Mouse (Mus musculus) embryonic fibroblast, embryonic 13.5 days (primary cell): ENCODE measurements around the gene Sugp1. TPM values are rescaled to one million over a fixed set of nuclear protein-coding genes. Genes with fewer than 3 reads are reported as not detected.
A peak's percentile ranks its signal among the peaks of the same experiment; 100 is the strongest.
"Not testable (repeated sequence)": the region's sequence is repeated elsewhere in the genome, so short reads cannot be mapped to it uniquely, and the experiment has no call there.

Source experiments
- H3K27ac ChIP-seq: 2 replicates; pipeline ENCODE4 v1.5.1; 2012; ENCODE audit warnings: low read length, control low read depth, inconsistent platforms; ENCODE audit not compliant: insufficient read depth
- H3K4me1 ChIP-seq: 2 replicates; pipeline ENCODE4 v1.6.1; 2011; ENCODE audit warnings: low read length; ENCODE audit not compliant: control insufficient read depth, insufficient read depth
- H3K4me3 ChIP-seq: 2 replicates; pipeline ENCODE4 v1.5.1; 2011; ENCODE audit warnings: mild to moderate bottlenecking, control low read depth, low read length; ENCODE audit not compliant: insufficient read depth
- CTCF ChIP-seq: IDR thresholded peaks from 2 replicates; pipeline ENCODE4 v1.5.1; 2011; ENCODE audit warnings: mild to moderate bottlenecking, control low read depth, low read length, moderate library complexity, borderline replicate concordance; ENCODE audit not compliant: insufficient read depth
- POLR2A ChIP-seq: IDR thresholded peaks from 2 replicates; pipeline ENCODE4 v1.6.1; 2011; ENCODE audit warnings: low read depth, mild to moderate bottlenecking, control low read depth, low read length, moderate library complexity
- polyA plus RNA-seq: library from polyadenylated mRNA; stranded (reverse); fragments of >200 nt; gene quantifications from 2 replicates; pipeline ENCODE4 v1.2.4, GENCODE M21; 2011; ENCODE audit warnings: low read depth; ENCODE audit not compliant: missing spikeins, insufficient read length

The Sugp1 gene
- polyA plus RNA-seq, 1 experiment = 23.9 TPM

- no peak overlapping the region for H3K27ac ChIP-seq
- H3K4me1 ChIP-seq = peaks cover 2% of the 10 kb centered on the region
- peak overlapping the region; percentile 81 for H3K4me3 ChIP-seq
- TF ChIP-seq POLR2A (no peak), CTCF (no peak)
These were observed 597 bp upstream of the Sugp1 start for GRCm38 (mm10) chr8:70041885-70042546.

- peaks cover 5% of the 10 kb centered on the region for H3K4me1 ChIP-seq
- H3K27ac ChIP-seq = no peak overlapping the region
- H3K4me3 ChIP-seq = peak overlapping the region; percentile 81
- TF ChIP-seq POLR2A (no peak), CTCF (no peak)
These were observed 1.4 kb downstream of the Sugp1 start for GRCm38 (mm10) chr8:70043996-70044395.

- no peak overlapping the region for H3K4me3 ChIP-seq
- TF ChIP-seq CTCF (no peak), POLR2A (no peak)
- H3K27ac ChIP-seq = no peak overlapping the region
- H3K4me1 ChIP-seq = peaks cover 2% of the 10 kb centered on the region; the same call in 1 of the 2 replicates
These were observed 7.0 kb downstream of the Sugp1 start for GRCm38 (mm10) chr8:70049662-70050061.

GRCm38 (mm10) chr8:70050434-70050833 is 7.8 kb downstream of the Sugp1 start:
- not testable (repeated sequence) for H3K27ac ChIP-seq, H3K4me3 ChIP-seq, H3K4me1 ChIP-seq

GRCm38 (mm10) chr8:70057721-70058120 is 15.1 kb downstream of the Sugp1 start:
- H3K4me1 ChIP-seq = no peaks in the 10 kb centered on the region
- H3K4me3 ChIP-seq = no peak overlapping the region
- H3K27ac ChIP-seq = no peak overlapping the region
- TF ChIP-seq CTCF (no peak), POLR2A (no peak)

GRCm38 (mm10) chr8:70071836-70072440 is 29.3 kb downstream of the Sugp1 start:
- no peak for TF ChIP-seq CTCF
- H3K4me3 ChIP-seq = no peak overlapping the region

GRCm38 (mm10) chr8:70072441-70073069 is 29.9 kb downstream of the Sugp1 start, which contains the start of gene Tm6sf2:
Tm6sf2 (plus strand) TSS chr8:70072924.
- H3K4me1 ChIP-seq = no peaks in the 10 kb centered on the region
- no peak within 1 kb of the TSS for H3K4me3 ChIP-seq
- TF ChIP-seq CTCF = no peak
- TF ChIP-seq POLR2A = no peak
- H3K27ac ChIP-seq = no peak within 1 kb of the TSS

More at GRCm38 (mm10) chr8:70071836-70072440, 29.3 kb downstream of the Sugp1 start:
- Histone ChIP-seq H3K4me1 (no peaks in the 10 kb centered on the region), H3K27ac (no peak overlapping the region)

- H3K27ac ChIP-seq = no peak overlapping the region
- TF ChIP-seq POLR2A (no peak), CTCF (no peak)
- no peak overlapping the region for H3K4me3 ChIP-seq
- H3K4me1 ChIP-seq = no peaks in the 10 kb centered on the region
These were observed 30.5 kb downstream of the Sugp1 start for GRCm38 (mm10) chr8:70073120-70073519.

- Histone ChIP-seq H3K27ac (no peak overlapping the region), H3K4me1 (no peaks in the 10 kb centered on the region), H3K4me3 (no peak overlapping the region)
- no peak for TF ChIP-seq CTCF
These were observed 31.1 kb downstream of the Sugp1 start for GRCm38 (mm10) chr8:70073682-70074081.

- TF ChIP-seq POLR2A (no peak), CTCF (no peak)
- 0 out of 2 replicates have a peak, but pooled peaks cover 3% of the 10 kb centered on the region for H3K4me1 ChIP-seq
- no peak overlapping the region for H3K27ac ChIP-seq
- H3K4me3 ChIP-seq = no peak overlapping the region
These were observed 39.4 kb downstream of the Sugp1 start for GRCm38 (mm10) chr8:70081976-70082375.

GRCm38 (mm10) chr8:70083285-70083684 is 40.7 kb downstream of the Sugp1 start, which contains the start of gene Hapln4:
Hapln4 (plus strand) TSS chr8:70083457.
- peak; percentile 26; the same call in 1 of the 2 replicates for TF ChIP-seq POLR2A
- TF ChIP-seq CTCF = no peak
- 0 out of 2 replicates have a peak, but pooled peaks cover 3% of the 10 kb centered on the region for H3K4me1 ChIP-seq
- no peak within 1 kb of the TSS for H3K27ac ChIP-seq
- H3K4me3 ChIP-seq = peak within 1 kb of the TSS; percentile 34
